Mouse (Mus musculus) heart, embryonic 12.5 days (tissue): ENCODE measurements at regions not wholly inside any gene's neighbourhood (a gene's known extent, or its start where the extent isn't known, plus 50 kb on each side); places are given as distances from the start of the nearest gene placed in this dataset.

ENCODE experiments used
- ATAC-seq: fragments of 200-750 bp; cut with Nextera tagmentation; 2 replicates; pipeline ENCODE4 v1.8.0; 2017; ENCODE audit warnings: moderate TSS enrichment, moderate library complexity; ENCODE audit not compliant: insufficient number of reproducible peaks, low FRiP score
- H3K27ac ChIP-seq: fragments of 300-500 bp; sonication (generic); 2 replicates; pipeline ENCODE4 v1.5.1; 2016; ENCODE audit warnings: mild to moderate bottlenecking, moderate library complexity; ENCODE audit not compliant: poor library complexity, severe bottlenecking
- H3K27me3 ChIP-seq: fragments of 300-500 bp; sonication (generic); replicated peaks from 2 replicates; pipeline ENCODE4 v1.6.1; 2016; ENCODE audit warnings: mild to moderate bottlenecking, moderate library complexity
- H3K36me3 ChIP-seq: fragments of 300-500 bp; sonication (generic); 2 replicates; pipeline ENCODE4 v1.6.1; 2016; ENCODE audit warnings: mild to moderate bottlenecking, moderate library complexity
- H3K4me1 ChIP-seq: fragments of 300-500 bp; sonication (generic); replicated peaks from 2 replicates; pipeline ENCODE4 v1.6.1; 2016; ENCODE audit warnings: mild to moderate bottlenecking
- H3K4me2 ChIP-seq: fragments of 300-500 bp; sonication (generic); 2 replicates; pipeline ENCODE4 v1.6.1; 2016; ENCODE audit warnings: mild to moderate bottlenecking, moderate library complexity
- H3K4me3 ChIP-seq: fragments of 300-500 bp; sonication (generic); 2 replicates; pipeline ENCODE4 v1.5.1; 2016; ENCODE audit warnings: mild to moderate bottlenecking
- H3K9ac ChIP-seq: fragments of 300-500 bp; sonication (generic); 2 replicates; pipeline ENCODE4 v1.6.1; 2016; ENCODE audit warnings: mild to moderate bottlenecking, moderate library complexity
- H3K9me3 ChIP-seq: fragments of 300-500 bp; sonication (generic); replicated peaks from 2 replicates; pipeline ENCODE4 v1.6.1; 2016; ENCODE audit warnings: mild to moderate bottlenecking, moderate library complexity
- WGBS: fragments of 180-500 bp; shearing (Covaris S2); methylation state at CpG from one replicate; pipeline ENCODE4 v1.1.7; 2016; 5-methylcytosine and 5-hydroxymethylcytosine counted together

DNA sequence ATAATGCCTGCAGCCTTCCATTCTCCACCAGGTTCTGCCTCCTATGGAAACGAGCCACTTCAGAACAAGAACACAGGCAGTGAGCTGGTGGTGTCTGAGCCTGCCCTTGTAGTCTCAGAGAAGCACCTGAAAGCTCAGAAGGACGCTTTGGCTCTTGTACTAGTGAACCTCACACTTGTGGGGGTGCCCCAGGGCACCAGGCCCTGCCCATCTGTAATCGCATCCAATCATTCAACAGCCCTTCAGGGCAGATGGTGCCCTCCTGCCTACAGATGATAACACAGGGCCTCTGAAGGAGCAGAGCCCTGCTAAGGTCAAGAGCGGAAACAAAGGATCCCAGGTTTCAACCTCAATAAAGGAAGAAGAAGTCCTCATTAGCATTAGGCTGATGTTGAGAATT, 208.8 kb upstream of the Fam19a5 start:
- Histone ChIP-seq H3K4me1 (no peaks in the 10 kb centered on the region), H3K36me3 (no peaks in the 10 kb centered on the region), H3K4me3 (no peak overlapping the region), H3K9me3 (no peaks in the 10 kb centered on the region), H3K27ac (no peak overlapping the region), H3K4me2 (no peak overlapping the region), H3K27me3 (no peaks in the 10 kb centered on the region), H3K9ac (no peak overlapping the region)
- WGBS, result 73% methylated on average over 4 of the region's 4 CpGs
- no peak for ATAC-seq

DNA sequence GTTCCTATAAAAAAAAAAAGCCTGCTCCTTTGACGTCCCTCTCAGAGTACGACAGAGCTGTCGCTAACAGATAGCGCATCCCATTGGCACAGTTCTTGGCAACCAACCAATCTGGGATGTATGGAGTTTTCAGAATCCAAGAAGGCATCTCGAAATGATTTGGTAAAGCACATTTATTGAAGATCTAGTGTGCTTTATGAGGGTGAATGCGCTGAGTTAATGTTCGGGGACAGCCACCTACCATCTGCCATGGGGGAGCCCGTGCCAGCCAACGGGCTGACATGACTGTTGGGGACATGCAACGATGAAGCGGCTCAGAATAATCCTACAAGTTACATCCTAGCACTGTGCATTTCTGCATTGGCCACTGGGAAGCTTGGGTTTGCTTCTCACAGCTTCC, 208.4 kb upstream of the Fam19a5 start:
- Histone ChIP-seq H3K4me1 (no peaks in the 10 kb centered on the region), H3K27ac (no peak overlapping the region), H3K36me3 (no peaks in the 10 kb centered on the region), H3K9ac (no peak overlapping the region), H3K27me3 (no peaks in the 10 kb centered on the region), H3K4me3 (no peak overlapping the region), H3K9me3 (no peaks in the 10 kb centered on the region), H3K4me2 (no peak overlapping the region)
- WGBS, result 85% methylated on average over 11 of the region's 11 CpGs
- ATAC-seq, result no peak

DNA sequence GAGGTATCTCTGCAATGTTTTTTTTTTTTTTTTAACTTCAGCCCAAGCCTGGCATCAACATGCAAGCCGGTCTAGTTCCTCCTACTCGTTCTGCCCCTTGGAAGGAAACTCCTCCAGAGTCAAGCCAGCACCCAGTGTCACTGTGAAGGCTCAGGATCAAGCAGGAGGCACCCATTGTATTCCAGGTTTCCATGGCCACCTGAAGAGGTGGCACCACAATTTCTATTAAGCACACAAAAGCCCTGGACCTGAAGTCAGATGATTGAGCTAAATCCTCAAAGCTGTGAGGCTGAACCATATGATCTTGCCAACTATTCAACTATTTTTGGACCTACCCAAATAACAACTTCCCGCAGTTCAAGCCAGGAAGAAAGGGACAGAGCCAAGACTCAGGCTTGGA, 204.2 kb upstream of the Fam19a5 start:
- Histone ChIP-seq H3K4me3 (no peak overlapping the region), H3K36me3 (no peaks in the 10 kb centered on the region), H3K9ac (no peak overlapping the region), H3K4me2 (no peak overlapping the region), H3K4me1 (no peaks in the 10 kb centered on the region), H3K9me3 (no peaks in the 10 kb centered on the region), H3K27me3 (no peaks in the 10 kb centered on the region), H3K27ac (no peak overlapping the region)
- ATAC-seq, result no peak
- WGBS, result 60% methylated on average over 3 of the region's 3 CpGs

DNA sequence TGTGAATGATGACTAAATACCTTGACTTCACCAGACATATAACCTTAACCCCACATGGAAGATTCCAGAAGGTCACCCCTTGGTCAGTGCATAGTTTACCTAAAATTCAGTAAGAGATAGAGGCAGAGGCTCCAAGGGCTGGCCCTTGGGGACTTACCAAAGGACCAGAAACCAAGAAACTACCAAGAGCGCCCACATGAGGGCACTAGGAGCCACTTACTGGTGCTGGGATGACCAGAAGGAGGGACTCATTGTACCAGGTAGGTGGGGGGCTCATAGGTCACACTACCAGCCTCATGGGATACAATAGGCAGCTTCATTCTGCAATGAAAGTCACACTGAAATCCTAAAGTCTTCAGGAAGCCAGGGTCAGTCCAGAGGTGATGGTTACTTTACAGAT, 201.4 kb upstream of the Fam19a5 start:
- Histone ChIP-seq H3K9ac (no peak overlapping the region), H3K4me1 (no peaks in the 10 kb centered on the region), H3K9me3 (no peaks in the 10 kb centered on the region), H3K27ac (no peak overlapping the region), H3K27me3 (no peaks in the 10 kb centered on the region), H3K4me3 (no peak overlapping the region), H3K36me3 (no peaks in the 10 kb centered on the region), H3K4me2 (no peak overlapping the region)
- 61% methylated on average over 1 of the region's 1 CpGs for WGBS
- ATAC-seq, result no peak

DNA sequence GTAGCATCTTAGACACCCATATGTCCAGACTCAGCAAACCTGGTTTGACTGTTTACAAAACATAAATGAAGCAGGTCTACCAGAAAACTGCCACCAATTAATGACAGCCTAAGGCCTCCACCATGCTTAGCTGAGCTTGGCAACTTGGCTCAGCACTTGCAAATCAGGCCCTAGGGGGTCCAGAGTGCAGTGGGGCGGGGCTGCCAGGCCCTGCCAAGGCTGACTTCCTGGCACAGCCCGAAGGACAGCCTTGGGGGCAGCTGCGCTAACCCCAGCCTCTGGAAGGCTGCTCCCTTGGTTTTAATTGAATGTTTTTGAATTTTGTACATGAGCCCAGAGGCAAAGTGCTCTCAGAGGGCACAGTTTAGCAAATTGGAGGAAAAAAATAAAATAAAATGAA, 198.3 kb upstream of the Fam19a5 start:
- no peak overlapping the region for H3K4me3 ChIP-seq
- 55% methylated on average over 3 of the region's 3 CpGs for WGBS
- no peaks in the 10 kb centered on the region for H3K4me1 ChIP-seq
- no peaks in the 10 kb centered on the region for H3K9me3 ChIP-seq
- no peak overlapping the region for H3K27ac ChIP-seq
- no peaks in the 10 kb centered on the region for H3K27me3 ChIP-seq
- no peak for ATAC-seq
- no peak overlapping the region for H3K4me2 ChIP-seq
- no peak overlapping the region for H3K9ac ChIP-seq
- H3K36me3 ChIP-seq, result no peaks in the 10 kb centered on the region

DNA sequence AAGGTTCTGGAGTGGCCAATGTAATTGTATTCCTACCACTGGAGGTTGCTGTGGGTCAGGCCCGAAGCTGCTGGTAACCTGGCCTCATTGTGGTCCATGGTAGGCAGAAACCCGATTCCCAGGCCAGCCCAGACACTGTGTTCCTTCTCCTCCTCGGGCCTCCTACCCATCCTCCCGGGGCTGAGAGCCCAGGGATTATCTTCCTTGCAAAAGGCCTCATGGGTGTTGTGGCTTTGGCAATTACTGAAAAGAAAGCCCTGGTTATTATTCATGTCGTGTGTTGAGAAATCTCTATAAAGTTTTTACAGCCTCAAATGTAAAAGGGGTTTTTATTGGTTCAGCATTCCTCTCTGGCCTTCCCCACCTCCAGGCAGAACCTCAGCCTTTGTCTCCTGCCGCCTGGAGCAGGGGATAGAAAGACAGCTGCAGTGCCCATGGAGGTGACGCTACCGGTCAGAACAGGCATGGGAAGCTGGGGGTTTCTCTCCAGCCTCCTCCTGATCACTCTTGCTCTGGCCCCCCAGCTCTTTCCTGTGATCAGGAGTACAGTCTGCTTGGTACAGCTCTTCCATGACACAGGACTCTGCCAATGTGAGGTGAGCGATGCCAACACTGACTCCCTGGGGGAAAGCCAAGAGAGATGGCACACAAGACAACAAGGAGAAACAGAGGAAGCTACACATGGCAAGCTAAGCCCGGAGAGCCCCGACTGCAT, 194.4 kb upstream of the Fam19a5 start:
- Histone ChIP-seq H3K36me3 (no peaks in the 10 kb centered on the region), H3K4me2 (no peak overlapping the region), H3K4me3 (no peak overlapping the region), H3K9ac (no peak overlapping the region), H3K9me3 (no peaks in the 10 kb centered on the region), H3K27me3 (no peaks in the 10 kb centered on the region), H3K27ac (no peak overlapping the region), H3K4me1 (no peaks in the 10 kb centered on the region)
- no peak for ATAC-seq
- WGBS, result 64% methylated on average over 11 of the region's 11 CpGs

DNA sequence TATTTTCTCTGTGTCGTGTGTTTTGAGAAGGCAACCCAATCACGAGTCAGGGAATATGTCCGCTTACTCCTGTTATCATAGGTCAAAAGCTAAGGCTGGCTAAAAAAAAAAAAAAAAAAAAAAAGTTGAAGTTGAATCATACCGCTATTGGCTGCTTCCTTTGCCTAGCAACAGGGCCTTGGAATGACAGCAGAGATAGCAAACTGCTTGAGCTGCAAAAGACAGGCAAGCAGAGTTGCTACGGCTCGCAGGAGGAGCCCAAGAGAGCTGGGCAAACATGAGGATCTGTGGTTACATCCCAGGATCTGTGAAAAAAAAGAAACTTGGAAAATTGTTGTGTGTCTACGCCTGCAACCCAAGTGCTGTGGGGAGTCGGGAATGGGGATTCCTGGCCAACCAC, 191.3 kb upstream of the Fam19a5 start:
- H3K36me3 ChIP-seq, result no peaks in the 10 kb centered on the region
- 52% methylated on average over 8 of the region's 8 CpGs for WGBS

DNA sequence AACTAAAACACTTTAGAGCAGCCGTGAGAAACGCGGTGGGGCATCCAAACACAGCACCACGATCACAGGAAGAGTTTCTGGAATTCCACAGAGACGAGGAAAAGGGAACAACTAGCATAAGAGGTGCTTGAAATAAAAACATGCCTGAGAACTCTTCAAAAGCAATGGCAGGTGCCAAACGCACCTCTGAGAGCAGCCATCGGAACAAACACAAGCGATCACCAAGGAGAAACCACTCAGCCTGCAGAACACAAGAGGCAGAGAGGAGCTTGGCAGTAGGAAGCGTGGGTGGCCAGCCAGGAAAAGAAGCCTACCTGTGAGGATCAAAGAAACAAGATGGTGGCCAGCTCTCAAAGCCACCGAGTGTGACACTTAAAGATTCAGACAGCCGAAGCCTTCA, 190.2 kb upstream of the Fam19a5 start:
- 76% methylated on average over 11 of the region's 11 CpGs for WGBS
- Histone ChIP-seq H3K4me2 (no peak overlapping the region), H3K27me3 (no peaks in the 10 kb centered on the region)

More for the DNA sequence above, 191.3 kb upstream of the Fam19a5 start:
- H3K9ac ChIP-seq, result no peak overlapping the region
- no peak for ATAC-seq
- H3K27ac ChIP-seq, result no peak overlapping the region
- no peaks in the 10 kb centered on the region for H3K4me1 ChIP-seq
- H3K27me3 ChIP-seq, result no peaks in the 10 kb centered on the region
- no peak overlapping the region for H3K4me3 ChIP-seq
- no peak overlapping the region for H3K4me2 ChIP-seq
- H3K9me3 ChIP-seq, result no peaks in the 10 kb centered on the region

DNA sequence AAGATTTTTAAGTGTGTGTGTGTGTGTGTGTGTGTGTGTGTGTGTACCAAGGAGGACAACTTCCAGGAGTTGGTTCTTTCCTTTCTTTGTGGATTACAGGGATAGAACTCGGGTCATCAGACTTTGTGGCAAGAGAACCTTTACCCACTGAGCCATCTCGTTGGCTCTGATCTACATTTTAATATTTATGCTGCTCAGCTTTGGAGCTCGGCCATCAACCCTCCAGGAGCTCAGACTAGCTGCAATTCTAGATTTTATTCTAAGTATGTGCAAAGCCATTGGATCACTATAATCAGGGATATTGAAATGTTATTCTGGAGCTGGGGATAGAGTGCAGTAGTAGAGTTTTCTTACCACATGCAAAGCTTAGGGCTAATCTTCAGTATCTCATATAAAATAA, 183.6 kb upstream of the Fam19a5 start:
- no peak for ATAC-seq
- Histone ChIP-seq H3K36me3 (no peaks in the 10 kb centered on the region), H3K27me3 (no peaks in the 10 kb centered on the region), H3K9ac (no peak overlapping the region), H3K4me3 (no peak overlapping the region), H3K9me3 (no peaks in the 10 kb centered on the region), H3K27ac (no peak overlapping the region), H3K4me2 (no peak overlapping the region), H3K4me1 (no peaks in the 10 kb centered on the region)
- WGBS, result 65% methylated on average over 3 of the region's 3 CpGs

More for the DNA sequence above, 190.2 kb upstream of the Fam19a5 start:
- Histone ChIP-seq H3K36me3 (no peaks in the 10 kb centered on the region), H3K27ac (no peak overlapping the region), H3K4me3 (no peak overlapping the region), H3K4me1 (no peaks in the 10 kb centered on the region), H3K9me3 (no peaks in the 10 kb centered on the region), H3K9ac (no peak overlapping the region)
- ATAC-seq, result no peak

DNA sequence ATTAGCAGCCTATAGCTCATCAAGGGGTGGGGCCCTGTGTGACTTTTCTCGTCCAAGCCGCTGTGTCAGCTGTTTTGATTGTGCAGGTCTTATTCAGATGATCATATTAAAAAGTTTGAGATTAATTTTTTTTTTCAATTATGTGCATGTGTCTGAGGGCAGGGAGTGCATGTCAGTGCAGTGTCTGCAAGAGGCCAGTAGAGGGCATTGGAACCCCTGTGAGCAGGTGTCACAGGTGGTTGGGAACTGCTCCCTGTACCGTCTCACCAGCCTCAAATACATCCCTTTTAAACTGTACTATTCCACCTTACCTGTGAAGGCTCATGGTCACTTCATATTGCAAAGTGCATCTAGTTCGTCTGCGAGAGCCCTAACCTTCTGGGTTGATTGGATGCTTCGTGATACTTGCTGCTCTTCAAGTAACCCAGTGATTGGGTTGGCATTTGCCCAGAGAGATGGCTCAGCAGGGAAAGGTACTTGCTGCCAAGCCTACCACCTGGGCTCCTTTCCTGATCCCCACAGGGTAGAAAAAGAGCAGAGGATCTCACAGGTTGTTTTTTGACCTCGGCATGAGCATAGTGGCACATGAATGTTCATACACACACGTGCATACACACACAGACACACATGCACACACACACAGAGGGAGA, 178.3 kb upstream of the Fam19a5 start:
- H3K9ac ChIP-seq, result no peak overlapping the region
- peaks cover 7% of the 10 kb centered on the region for H3K9me3 ChIP-seq
- no peak overlapping the region for H3K27ac ChIP-seq
- H3K4me3 ChIP-seq, result no peak overlapping the region
- no peaks in the 10 kb centered on the region for H3K4me1 ChIP-seq
- H3K27me3 ChIP-seq, result no peaks in the 10 kb centered on the region
- WGBS, result 42% methylated on average over 8 of the region's 8 CpGs
- no peak overlapping the region for H3K4me2 ChIP-seq
- no peaks in the 10 kb centered on the region for H3K36me3 ChIP-seq
- ATAC-seq, result no peak

DNA sequence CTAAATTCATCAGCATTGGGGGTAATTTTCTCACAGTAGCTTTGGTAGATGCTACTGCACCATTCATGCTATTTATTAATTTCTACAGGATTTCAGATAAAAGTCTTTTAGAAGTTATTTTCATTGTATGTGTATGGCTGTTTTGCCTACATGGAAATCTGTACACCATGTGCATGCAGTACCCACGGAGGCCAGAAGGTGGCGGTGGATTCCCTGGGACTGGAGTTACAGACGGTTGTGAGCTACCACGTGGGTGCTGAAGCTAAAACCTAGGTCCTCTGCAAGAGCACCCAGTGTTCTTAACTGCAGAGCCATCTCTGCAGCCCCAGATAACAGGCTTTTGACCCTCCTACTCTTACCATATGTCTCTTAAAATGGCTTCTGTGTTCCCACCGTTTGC, 176.7 kb upstream of the Fam19a5 start:
- ATAC-seq, result no peak
- Histone ChIP-seq H3K4me2 (no peak overlapping the region), H3K27ac (no peak overlapping the region), H3K27me3 (no peaks in the 10 kb centered on the region), H3K9ac (no peak overlapping the region), H3K36me3 (no peaks in the 10 kb centered on the region), H3K4me3 (no peak overlapping the region), H3K4me1 (no peaks in the 10 kb centered on the region), H3K9me3 (peaks cover 13% of the 10 kb centered on the region)
- 40% methylated on average over 5 of the region's 5 CpGs for WGBS

DNA sequence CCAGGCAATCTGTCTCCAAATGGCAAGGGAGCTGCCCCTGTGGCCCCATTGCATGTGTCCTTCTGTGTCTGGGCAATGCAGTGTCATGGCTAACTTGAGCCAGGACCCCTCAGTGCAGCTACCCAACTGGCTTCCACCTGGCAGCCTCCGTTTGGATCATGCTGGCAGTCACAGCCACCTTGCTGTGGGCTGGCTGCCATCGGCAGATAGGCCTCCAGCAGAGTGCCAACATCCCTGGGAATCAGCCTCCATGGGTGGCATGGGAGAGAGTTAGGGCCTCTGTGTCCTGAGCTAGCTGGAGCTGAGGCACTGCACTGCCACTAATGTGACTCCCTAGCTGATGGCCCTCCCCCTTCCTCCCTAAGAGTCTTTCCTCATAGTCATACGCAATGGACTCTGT, 174.7 kb upstream of the Fam19a5 start:
- H3K4me3 ChIP-seq, result no peak overlapping the region
- H3K27ac ChIP-seq, result no peak overlapping the region
- no peak for ATAC-seq
- 80% methylated on average over 3 of the region's 3 CpGs for WGBS
- H3K27me3 ChIP-seq, result no peaks in the 10 kb centered on the region
- no peak overlapping the region for H3K9ac ChIP-seq
- no peak overlapping the region for H3K4me2 ChIP-seq
- H3K4me1 ChIP-seq, result no peaks in the 10 kb centered on the region
- H3K36me3 ChIP-seq, result no peaks in the 10 kb centered on the region
- peaks cover 14% of the 10 kb centered on the region for H3K9me3 ChIP-seq
